Mouse (Mus musculus) midbrain, embryonic 15.5 days (tissue): ENCODE measurements around the gene H2-Q1. TPM values are rescaled to one million over a fixed set of nuclear protein-coding genes. Genes with fewer than 3 reads are reported as not detected.

Experiments used
- ATAC-seq: fragments of 200-750 bp; cut with Nextera tagmentation; replicated peaks from 2 replicates; pipeline ENCODE4 v1.8.0; 2017; ENCODE audit warnings: moderate TSS enrichment
- H3K27ac ChIP-seq: fragments of 300-500 bp; sonication (generic); 2 replicates; pipeline ENCODE4 v1.5.1; 2015; ENCODE audit warnings: mild to moderate bottlenecking, inconsistent platforms
- H3K27me3 ChIP-seq: fragments of 300-500 bp; sonication (generic); replicated peaks from 2 replicates; pipeline ENCODE4 v1.6.1; 2015; ENCODE audit warnings: inconsistent platforms
- H3K36me3 ChIP-seq: fragments of 300-500 bp; sonication (generic); replicated peaks from 2 replicates; pipeline ENCODE4 v1.6.1; 2015; ENCODE audit warnings: inconsistent platforms
- H3K4me1 ChIP-seq: fragments of 300-500 bp; sonication (generic); 2 replicates; pipeline ENCODE4 v1.6.1; 2015; ENCODE audit warnings: inconsistent platforms
- H3K4me2 ChIP-seq: fragments of 300-500 bp; sonication (generic); 2 replicates; pipeline ENCODE4 v1.6.1; 2015; ENCODE audit warnings: inconsistent platforms, mild to moderate bottlenecking, moderate library complexity
- H3K4me3 ChIP-seq: fragments of 300-500 bp; sonication (generic); 2 replicates; pipeline ENCODE4 v1.5.1; 2015; ENCODE audit warnings: mild to moderate bottlenecking, inconsistent platforms
- H3K9ac ChIP-seq: fragments of 300-500 bp; sonication (generic); 2 replicates; pipeline ENCODE4 v1.6.1; 2015; ENCODE audit warnings: mild to moderate bottlenecking, inconsistent platforms
- H3K9me3 ChIP-seq: fragments of 300-500 bp; sonication (generic); 2 replicates; pipeline ENCODE4 v1.6.1; 2016; ENCODE audit warnings: inconsistent platforms
- WGBS: fragments of 180-500 bp; shearing (Covaris S2); methylation state at CpG from one replicate; pipeline ENCODE4 v1.1.7; 2015; ENCODE audit warnings: mixed read lengths; 5-methylcytosine and 5-hydroxymethylcytosine counted together
- polyA plus RNA-seq: library from polyadenylated mRNA; unstranded; fragments of >200 nt; fragmentation: Nextera tagmentation; extraction: Ambion mirVana; gene quantifications from 2 replicates; pipeline ENCODE4 v1.2.1, GENCODE M21; 2015

The H2-Q1 gene
- polyA plus RNA-seq, 1 experiment from 2014 or later: 0.70 TPM

- Histone ChIP-seq H3K9me3 (no peaks in the 10 kb centered on the region), H3K27me3 (peaks cover 12% of the 10 kb centered on the region; the same call in 1 of the 2 replicates), H3K4me1 (peaks cover 9% of the 10 kb centered on the region), H3K9ac (no peak overlapping the region), H3K4me3 (no peak overlapping the region), H3K36me3 (no peaks in the 10 kb centered on the region), H3K27ac (no peak overlapping the region), H3K4me2 (no peak overlapping the region)
- 35% methylated on average over 1 of the region's 1 CpGs for WGBS
- ATAC-seq: no peak
Measured at GRCm38 (mm10) chr17:35357086-35357485, 36.9 kb downstream of the H2-Q1 start.

- peak overlapping the region; percentile 62 for H3K4me2 ChIP-seq
- no peak for ATAC-seq
- peak overlapping the region; percentile 36 for H3K4me3 ChIP-seq
- H3K27ac ChIP-seq: no peak overlapping the region
- H3K36me3 ChIP-seq: no peaks in the 10 kb centered on the region
- WGBS: 5% methylated on average over 38 of the region's 38 CpGs
- H3K4me1 ChIP-seq: peaks cover 9% of the 10 kb centered on the region
- H3K9ac ChIP-seq: peak overlapping the region; percentile 14; the same call in 1 of the 2 replicates
- no peaks in the 10 kb centered on the region for H3K9me3 ChIP-seq
- peaks cover 12% of the 10 kb centered on the region; the same call in 1 of the 2 replicates for H3K27me3 ChIP-seq
Measured at GRCm38 (mm10) chr17:35358763-35359469, 38.7 kb downstream of the H2-Q1 start.

- H3K4me2 ChIP-seq: peak overlapping the region; percentile 62
- 15% methylated on average over 21 of the region's 21 CpGs for WGBS
- ATAC-seq: no peak
- H3K36me3 ChIP-seq: no peaks in the 10 kb centered on the region
- H3K4me3 ChIP-seq: peak overlapping the region; percentile 36
- H3K4me1 ChIP-seq: peaks cover 9% of the 10 kb centered on the region
- no peak overlapping the region for H3K27ac ChIP-seq
- 0 out of 2 replicates have a peak overlapping the region, but pooled peaks have one; percentile 14 for H3K9ac ChIP-seq
- H3K27me3 ChIP-seq: peaks cover 12% of the 10 kb centered on the region; the same call in 1 of the 2 replicates
- H3K9me3 ChIP-seq: no peaks in the 10 kb centered on the region
Measured at GRCm38 (mm10) chr17:35359470-35359862, 39.3 kb downstream of the H2-Q1 start.

Other genes with a start within 250 kb of the H2-Q1 start
- gene Ly6g6e, start 243.5 kb upstream of the H2-Q1 start, polyA plus RNA-seq: 0.21 and 0.32 TPM in 2 replicates
- 1.9 and 2.5 TPM in 2 replicates for gene Ly6g6d, start 242.3 kb upstream of the H2-Q1 start, polyA plus RNA-seq
- gene Ly6g6f, start 234.8 kb upstream of the H2-Q1 start, polyA plus RNA-seq: not detected in 2 replicates
- gene Abhd16a, start 231.1 kb upstream of the H2-Q1 start, polyA plus RNA-seq: 105 and 113 TPM in 2 replicates
- gene Ly6g5c, start 212.1 kb upstream of the H2-Q1 start, polyA plus RNA-seq: not detected in 2 replicates
- gene Ly6g5b, start 205.0 kb upstream of the H2-Q1 start, polyA plus RNA-seq: 1.1 and 2.2 TPM in 2 replicates
- gene Gpank1, start 198.9 kb upstream of the H2-Q1 start, polyA plus RNA-seq: 25.9 and 28.9 TPM in 2 replicates
- 316 and 319 TPM in 2 replicates for gene Csnk2b, start 198.4 kb upstream of the H2-Q1 start, polyA plus RNA-seq
- gene D17H6S53E, start 194.0 kb upstream of the H2-Q1 start, polyA plus RNA-seq: 8.3 and 9.6 TPM in 2 replicates
- gene Apom, start 188.4 kb upstream of the H2-Q1 start, polyA plus RNA-seq: 0.56 and 1.4 TPM in 2 replicates
- 82.9 and 83.4 TPM in 2 replicates for gene Bag6, start 185.2 kb upstream of the H2-Q1 start, polyA plus RNA-seq
- 188 and 203 TPM in 2 replicates for gene Prrc2a, start 155.5 kb upstream of the H2-Q1 start, polyA plus RNA-seq
- 7.3 and 8.2 TPM in 2 replicates for gene Aif1, start 144.3 kb upstream of the H2-Q1 start, polyA plus RNA-seq
- 7.6 and 9.2 TPM in 2 replicates for gene Lst1, start 132.0 kb upstream of the H2-Q1 start, polyA plus RNA-seq
- 0.58 and 0.78 TPM in 2 replicates for gene Ltb, start 126.0 kb upstream of the H2-Q1 start, polyA plus RNA-seq
- gene Tnf, start 118.4 kb upstream of the H2-Q1 start, polyA plus RNA-seq: not detected in 2 replicates
- gene Lta, start 115.1 kb upstream of the H2-Q1 start, polyA plus RNA-seq: 0.32 and 0.69 TPM in 2 replicates
- 1.6 TPM in 1 of 2 replicates, not detected in the other for gene Gm16181, start 99.6 kb upstream of the H2-Q1 start, polyA plus RNA-seq
- 94.4 and 100 TPM in 2 replicates for gene Atp6v1g2, start 86.7 kb upstream of the H2-Q1 start, polyA plus RNA-seq
- gene Nfkbil1, start 84.6 kb upstream of the H2-Q1 start, polyA plus RNA-seq: 11.7 and 11.8 TPM in 2 replicates
- 379 and 391 TPM in 2 replicates for gene Ddx39b, start 78.7 kb upstream of the H2-Q1 start, polyA plus RNA-seq
- gene H2-D1, start 57.7 kb upstream of the H2-Q1 start, polyA plus RNA-seq: 93.4 and 105 TPM in 2 replicates
- gene H2-Q2, start 21.8 kb downstream of the H2-Q1 start, polyA plus RNA-seq: 3.0 and 3.8 TPM in 2 replicates
- 0.88 and 1.3 TPM in 2 replicates for gene H2-Q4, start 59.2 kb downstream of the H2-Q1 start, polyA plus RNA-seq
- gene H2-Q6, start 104.4 kb downstream of the H2-Q1 start, polyA plus RNA-seq: 0.89 and 1.1 TPM in 2 replicates
- gene H2-Q7, start 118.8 kb downstream of the H2-Q1 start, polyA plus RNA-seq: 2.7 and 4.0 TPM in 2 replicates
- 0.26 and 1.6 TPM in 2 replicates for gene H2-Q10, start 149.7 kb downstream of the H2-Q1 start, polyA plus RNA-seq
- gene Pou5f1, start 185.6 kb downstream of the H2-Q1 start, polyA plus RNA-seq: 0.12 TPM in 1 of 2 replicates, not detected in the other
- 10.8 and 13.1 TPM in 2 replicates for gene Tcf19, start 196.4 kb downstream of the H2-Q1 start, polyA plus RNA-seq
- 3.5 and 3.7 TPM in 2 replicates for gene Cchcr1, start 196.7 kb downstream of the H2-Q1 start, polyA plus RNA-seq
- 0.56 and 0.96 TPM in 2 replicates for gene Psors1c2, start 212.8 kb downstream of the H2-Q1 start, polyA plus RNA-seq
- gene Cdsn, start 231.7 kb downstream of the H2-Q1 start, polyA plus RNA-seq: 0.06 TPM in 2 replicates
- gene 2300002M23Rik, start 247.0 kb downstream of the H2-Q1 start, polyA plus RNA-seq: not detected in 2 replicates